Mouse (Mus musculus) heart, postnatal 0 days (tissue): ENCODE data around the gene Tmem63a.

Source experiments
- CTCF ChIP-seq: IDR thresholded peaks from 2 replicates; pipeline ENCODE4 v1.5.1; 2016; ENCODE audit warnings: antibody characterized with exemption, control low read depth, low read depth
- EP300 ChIP-seq: IDR thresholded peaks from 2 replicates; pipeline ENCODE4 v1.6.1; 2016; ENCODE audit warnings: antibody characterized with exemption, low read depth

- TF ChIP-seq CTCF, result no peak
- TF ChIP-seq EP300, result no peak
These were observed 48.5 kb downstream of the Tmem63a start for GRCm38 (mm10) chr1:180990671-180991070.
